Comparison of ENCODE assay signal across 41 mouse cellular contexts in the genomic region with DNA sequence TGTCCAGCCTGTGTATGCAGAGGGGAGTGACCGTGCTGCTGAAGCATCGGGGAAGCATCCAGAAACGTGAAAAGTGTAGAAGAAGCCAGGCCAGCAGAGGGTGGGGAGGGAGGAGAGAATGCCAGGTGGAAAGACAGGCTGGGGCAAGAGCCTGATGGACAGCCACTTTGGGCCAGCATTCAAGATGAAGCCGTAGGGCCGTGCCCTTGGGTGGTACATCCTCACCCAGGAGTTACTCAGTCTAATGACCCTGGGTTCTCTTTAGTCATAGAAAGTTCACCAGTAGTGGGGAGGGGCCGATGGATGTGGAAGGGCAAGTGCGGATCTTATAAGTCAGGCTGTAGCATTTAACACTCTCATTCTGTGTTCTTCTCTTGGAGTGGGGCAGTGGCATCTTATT. TPM values are rescaled to one million over a fixed set of nuclear protein-coding genes. Genes with fewer than 3 reads are reported as not detected.
"Had no signal": no experiment of that assay in that cellular context is flagged by ENCODE, and none has a peak within 500 bp of the region (broad histone marks: within the 10 kb centered on the region; RNA-seq: fewer than 3 reads in every experiment).

No protein-coding gene starts in this region.

- H3K4me2 ChIP-seq: heart, embryonic 11.5 days; heart, embryonic 13.5 days; heart, embryonic 15.5 days; hindbrain, embryonic 13.5 days; hindbrain, embryonic 15.5 days; kidney, embryonic 15.5 days; limb, embryonic 12.5 days; liver, embryonic 11.5 days; liver, embryonic 13.5 days; liver, embryonic 15.5 days had no signal

- H3K9me3 ChIP-seq: heart, embryonic 13.5 days; heart, embryonic 15.5 days; hindbrain, embryonic 13.5 days; hindbrain, embryonic 15.5 days; kidney, embryonic 15.5 days; limb, embryonic 10.5 days; limb, embryonic 12.5 days; liver, embryonic 13.5 days; liver, embryonic 15.5 days had no signal

- DNase-seq: gastrocnemius, postnatal 14 days; gastrocnemius, postnatal 36 days; heart, adult 18-20 months; heart, postnatal 14 days; heart, postnatal 36 days; kidney, adult 11 months; kidney, adult 2 months; kidney, adult 9 months; kidney, postnatal 14 days; kidney, postnatal 36 days; layer of hippocampus, postnatal 36 days; liver; liver, embryonic 13.5 days; liver, postnatal 0 days; lung, adult 2 months had no signal

- H3K9ac ChIP-seq: heart, embryonic 13.5 days; heart, embryonic 15.5 days; hindbrain, embryonic 13.5 days; hindbrain, embryonic 15.5 days; kidney, embryonic 15.5 days; limb, embryonic 12.5 days; liver, embryonic 13.5 days; liver, embryonic 15.5 days; liver, postnatal 0 days had no signal

- H3K27ac ChIP-seq: heart, embryonic 13.5 days; heart, embryonic 15.5 days; hindbrain, embryonic 13.5 days; hindbrain, embryonic 15.5 days; hindbrain, postnatal 0 days; kidney, embryonic 15.5 days; kidney, postnatal 0 days; layer of hippocampus, adult 2 months; limb, embryonic 10.5 days; limb, embryonic 12.5 days; liver, embryonic 13.5 days; liver, embryonic 15.5 days had no signal

- H3K4me1 ChIP-seq: heart, embryonic 13.5 days; heart, embryonic 15.5 days; hindbrain, embryonic 13.5 days; hindbrain, embryonic 15.5 days; kidney, embryonic 15.5 days; liver, embryonic 13.5 days had no signal

- H3K4me3 ChIP-seq: heart, embryonic 13.5 days; heart, embryonic 15.5 days; hindbrain, embryonic 13.5 days; hindbrain, embryonic 15.5 days; kidney, embryonic 15.5 days; layer of hippocampus, adult 2 months; limb, embryonic 10.5 days; limb, embryonic 12.5 days; liver, embryonic 13.5 days; liver, embryonic 15.5 days had no signal

- H3K27me3 ChIP-seq: heart, embryonic 13.5 days; heart, embryonic 15.5 days; hindbrain, embryonic 13.5 days; hindbrain, embryonic 15.5 days; kidney, embryonic 15.5 days; limb, embryonic 12.5 days; liver, embryonic 13.5 days; liver, embryonic 15.5 days had no signal

RNA-seq across cellular contexts. Expression of gene Kcns1, which starts 14.8 kb away (rescaled TPM):
- total RNA-seq: heart, postnatal 14 days; heart, postnatal 36 days had no signal
- polyA plus RNA-seq: hindbrain, embryonic 11.5 days; liver, embryonic 11.5 days; liver, embryonic 13.5 days; liver, embryonic 15.5 days; liver, postnatal 0 days had no signal

RNA-seq across cellular contexts. Expression of gene Wfdc5, which starts 26.4 kb away (rescaled TPM):
- total RNA-seq: heart, adult 18-20 months; heart, postnatal 14 days; heart, postnatal 36 days; hematopoietic stem cell, adult 5-6 weeks; hindbrain, postnatal 0 days; layer of hippocampus, adult 2 months; layer of hippocampus, postnatal 10 days; layer of hippocampus, postnatal 36 days; left cerebral cortex, adult 18-20 months; left cerebral cortex, adult 8-10 months; left cerebral cortex, postnatal 10 days; left cerebral cortex, postnatal 25 days had no signal
- polyA plus RNA-seq: heart, embryonic 11.5 days; heart, embryonic 13.5 days; heart, embryonic 15.5 days; heart, postnatal 0 days; hindbrain, embryonic 11.5 days; hindbrain, embryonic 13.5 days; hindbrain, embryonic 15.5 days; hindbrain, postnatal 0 days; intestine, embryonic 14.5 days; intestine, embryonic 16.5 days; kidney, adult 2 months; kidney, embryonic 15.5 days; kidney, postnatal 0 days; large intestine, adult 2 months; limb, embryonic 10.5 days; limb, embryonic 12.5 days; liver, embryonic 11.5 days; liver, embryonic 13.5 days; liver, embryonic 15.5 days; liver, postnatal 0 days had no signal

RNA-seq across cellular contexts. Expression of gene Wfdc12, which starts 34.2 kb away (rescaled TPM):
- total RNA-seq: gastrocnemius, adult 8-10 months; gastrocnemius, postnatal 14 days; gastrocnemius, postnatal 36 days; heart, adult 18-20 months; heart, postnatal 14 days; heart, postnatal 36 days; hematopoietic stem cell, adult 5-6 weeks; hindbrain, postnatal 0 days; layer of hippocampus, adult 2 months; layer of hippocampus, postnatal 10 days; layer of hippocampus, postnatal 36 days; left cerebral cortex, adult 18-20 months; left cerebral cortex, adult 8-10 months; left cerebral cortex, postnatal 10 days; left cerebral cortex, postnatal 25 days had no signal
- polyA plus RNA-seq: heart, embryonic 11.5 days; heart, embryonic 13.5 days; heart, embryonic 15.5 days; heart, postnatal 0 days; hindbrain, embryonic 11.5 days; hindbrain, embryonic 13.5 days; hindbrain, embryonic 15.5 days; hindbrain, postnatal 0 days; intestine, embryonic 14.5 days; intestine, embryonic 16.5 days; kidney, adult 2 months; kidney, postnatal 0 days; large intestine, adult 2 months; limb, embryonic 10.5 days; limb, embryonic 12.5 days; liver, embryonic 11.5 days; liver, embryonic 13.5 days; liver, embryonic 15.5 days had no signal

RNA-seq across cellular contexts. Expression of gene Wfdc15a, which starts 43.8 kb away (rescaled TPM):
- total RNA-seq: gastrocnemius, adult 8-10 months; gastrocnemius, postnatal 14 days; gastrocnemius, postnatal 36 days; heart, adult 18-20 months; heart, postnatal 14 days; heart, postnatal 36 days; hematopoietic stem cell, adult 5-6 weeks; hindbrain, postnatal 0 days; layer of hippocampus, adult 2 months; layer of hippocampus, postnatal 10 days; layer of hippocampus, postnatal 36 days; left cerebral cortex, adult 18-20 months; left cerebral cortex, adult 8-10 months; left cerebral cortex, postnatal 10 days; left cerebral cortex, postnatal 25 days had no signal
- polyA plus RNA-seq: heart, embryonic 11.5 days; heart, embryonic 13.5 days; heart, embryonic 15.5 days; heart, postnatal 0 days; hindbrain, embryonic 11.5 days; hindbrain, embryonic 13.5 days; hindbrain, embryonic 15.5 days; hindbrain, postnatal 0 days; intestine, embryonic 14.5 days; intestine, embryonic 16.5 days; kidney, embryonic 15.5 days; kidney, postnatal 0 days; large intestine, adult 2 months; limb, embryonic 10.5 days; limb, embryonic 12.5 days; limb, embryonic 14.5 days; liver, embryonic 11.5 days; liver, embryonic 13.5 days; liver, embryonic 15.5 days; liver, postnatal 0 days; lung, adult 2 months had no signal
